Comparison of ENCODE assay signal across 14 mouse cellular contexts in the genomic region with DNA sequence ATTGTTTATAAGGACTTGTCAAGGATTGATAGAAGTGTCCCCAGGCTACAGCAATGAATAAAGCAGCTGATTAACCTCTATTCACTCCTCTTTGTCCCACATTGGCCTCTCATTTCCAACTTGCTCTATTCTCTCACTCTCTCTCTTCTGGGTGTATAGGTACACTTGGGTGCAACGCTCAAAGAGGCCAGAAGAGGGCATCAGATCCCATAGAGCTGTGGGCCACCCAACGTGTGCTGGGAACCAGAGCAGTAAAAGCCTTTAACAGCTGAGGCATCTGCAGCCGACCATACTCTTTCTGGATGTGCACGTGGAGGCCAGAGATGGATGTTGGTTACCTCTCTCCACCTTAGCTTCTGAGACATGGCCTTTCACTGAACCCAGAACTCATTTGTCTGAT. TPM values are rescaled to one million over a fixed set of nuclear protein-coding genes. Genes with fewer than 3 reads are reported as not detected.
DNase-seq lines count a peak whose midpoint lies in the region; ATAC-seq and TF ChIP-seq lines count a peak whose summit lies in the region.
"Had no signal": no experiment of that assay in that cellular context is flagged by ENCODE, and none has a peak within 500 bp of the region (broad histone marks: within the 10 kb centered on the region; RNA-seq: fewer than 3 reads in every experiment).

No protein-coding gene starts in this region.

- no peaks in the 10 kb centered on the region for H3K27me3 ChIP-seq in thymus, adult 2 months (ENCODE audit: control insufficient read depth, insufficient read depth, low read length)
- no peaks in the 10 kb centered on the region for H3K27me3 ChIP-seq in stomach, postnatal 0 days (ENCODE audit: control insufficient read depth, insufficient read depth, low read length)
- H3K27me3 ChIP-seq: hindbrain, embryonic 12.5 days had no signal

- no peaks in the 10 kb centered on the region for H3K9me3 ChIP-seq in stomach, postnatal 0 days (ENCODE audit: control insufficient read depth, low read length)
- H3K9me3 ChIP-seq: heart, embryonic 15.5 days; hindbrain, embryonic 12.5 days had no signal

- no peak for TF ChIP-seq EP300 in stomach, postnatal 0 days (optimal IDR thresholded peaks at IDR 0.05)

- 68% methylated on average over 4 of the region's 4 CpGs for WGBS in thymus, adult 2 months
- 63% methylated on average over 4 of the region's 4 CpGs for WGBS in stomach, postnatal 0 days

- H3K4me3 ChIP-seq in layer of hippocampus, adult 2 months: no peak overlapping the region
- H3K4me3 ChIP-seq in thymus, adult 2 months (ENCODE audit: control insufficient read depth, insufficient read depth, low read length): no peak overlapping the region
- no peak overlapping the region for H3K4me3 ChIP-seq in stomach, postnatal 0 days (ENCODE audit: low read depth, low read length)
- H3K4me3 ChIP-seq: erythroblast, embryonic 14.5 days; heart, embryonic 15.5 days; hindbrain, embryonic 12.5 days had no signal

- no peak for DNase-seq in layer of hippocampus, adult 2 months (ENCODE audit: low spot score in 2 of 2)
- no peak for DNase-seq in layer of hippocampus, adult 18-20 months (ENCODE audit: low spot score in 2 of 2)
- DNase-seq in thymus, adult 2 months: no peak
- DNase-seq in thymus, postnatal 25 days: no peak
- DNase-seq in MN1 (ENCODE audit: low spot score): peak; percentile 32
- no peak for DNase-seq in stomach, postnatal 0 days (ENCODE audit: low spot score)
- DNase-seq in spleen, postnatal 4 days (ENCODE audit: low spot score in 2 of 2): no peak
- DNase-seq: adrenal gland, postnatal 25 days; cerebellum, adult 11 months; layer of hippocampus, postnatal 36 days; lung, postnatal 4 days had no signal

- peak; percentile 55 for TF ChIP-seq CTCF in layer of hippocampus, adult 2 months (conservative IDR thresholded peaks at IDR 0.05)
- TF ChIP-seq CTCF in thymus, adult 2 months (IDR thresholded peaks at IDR 0.05; ENCODE audit: borderline replicate concordance, control insufficient read depth, extremely low read depth, insufficient read depth, low read length, poor library complexity): 0 out of 2 replicates have a peak, but pooled peaks have one; percentile 14
- TF ChIP-seq CTCF in stomach, postnatal 0 days (IDR thresholded peaks at IDR 0.05; ENCODE audit: low read depth): peak; percentile 33

- peaks cover 2% of the 10 kb centered on the region; the same call in 1 of the 2 replicates for H3K4me1 ChIP-seq in thymus, adult 2 months (replicated peaks; ENCODE audit: control insufficient read depth, insufficient read depth, low read length)
- H3K4me1 ChIP-seq in stomach, postnatal 0 days (replicated peaks; ENCODE audit: control insufficient read depth, insufficient read depth): no peaks in the 10 kb centered on the region

- TF ChIP-seq POLR2A in thymus, adult 2 months (IDR thresholded peaks at IDR 0.05; ENCODE audit: control insufficient read depth, extremely low read depth, insufficient read depth, low read length, poor library complexity): no peak

- no peak overlapping the region for H3K27ac ChIP-seq in layer of hippocampus, adult 2 months
- no peak overlapping the region for H3K27ac ChIP-seq in thymus, adult 2 months (ENCODE audit: control insufficient read depth, insufficient read depth, low read length)
- H3K27ac ChIP-seq in stomach, postnatal 0 days (replicated peaks): no peak overlapping the region
- H3K27ac ChIP-seq: heart, embryonic 15.5 days; hindbrain, embryonic 12.5 days had no signal

- H3K4me2 ChIP-seq in stomach, postnatal 0 days (replicated peaks; ENCODE audit: low read depth): no peak overlapping the region
- H3K4me2 ChIP-seq: heart, embryonic 15.5 days; hindbrain, embryonic 12.5 days had no signal

- H3K9ac ChIP-seq in stomach, postnatal 0 days (ENCODE audit: low read length): no peak overlapping the region
- H3K9ac ChIP-seq: heart, embryonic 15.5 days; hindbrain, embryonic 12.5 days had no signal

- ATAC-seq in stomach, postnatal 0 days (ENCODE audit: low FRiP score, low TSS enrichment): no peak

- no peaks in the 10 kb centered on the region for H3K36me3 ChIP-seq in thymus, adult 2 months (ENCODE audit: control insufficient read depth, insufficient read depth, low read length)
- H3K36me3 ChIP-seq in stomach, postnatal 0 days (ENCODE audit: control insufficient read depth, insufficient read depth, low read length): no peaks in the 10 kb centered on the region
- H3K36me3 ChIP-seq: heart, embryonic 15.5 days; hindbrain, embryonic 12.5 days had no signal

RNA-seq across cellular contexts. Expression of gene Srrm3, which starts 3.6 kb away (rescaled TPM):
- total RNA-seq in layer of hippocampus, adult 2 months (2021): 10 to 100 TPM; 80.9 to 81.4 TPM
- total RNA-seq in layer of hippocampus, adult 18-20 months (2021): 10 to 100 TPM; 75.2 to 77.7 TPM
- 0.06 and 0.28 TPM in 2 replicates for polyA plus RNA-seq in thymus, adult 2 months (2012; rRNA removed)
- polyA plus RNA-seq in stomach, postnatal 0 days (2015; fragmentation: Nextera tagmentation; extraction: Ambion mirVana): 0.67 TPM in 2 replicates
- polyA plus RNA-seq: erythroblast, embryonic 14.5 days had no signal

RNA-seq across cellular contexts. Expression of gene Mdh2, which starts 24.9 kb away (rescaled TPM):
- total RNA-seq in layer of hippocampus, adult 2 months (2021): 100 to 1,000 TPM; 382 to 388 TPM
- total RNA-seq in layer of hippocampus, adult 18-20 months (2021): 100 to 1,000 TPM; 398 to 413 TPM
- polyA plus RNA-seq in thymus, adult 2 months (2012; rRNA removed): 619 and 638 TPM in 2 replicates
- polyA plus RNA-seq in stomach, postnatal 0 days (2015; fragmentation: Nextera tagmentation; extraction: Ambion mirVana): 445 and 469 TPM in 2 replicates

RNA-seq across cellular contexts. Expression of gene Styxl1, which starts 24.9 kb away (rescaled TPM):
- not detected for total RNA-seq in layer of hippocampus, adult 2 months (2021)
- total RNA-seq in layer of hippocampus, adult 18-20 months (2021): not detected
- polyA plus RNA-seq in thymus, adult 2 months (2012; rRNA removed): 0.33 and 0.57 TPM in 2 replicates
- 0.10 and 0.27 TPM in 2 replicates for polyA plus RNA-seq in stomach, postnatal 0 days (2015; fragmentation: Nextera tagmentation; extraction: Ambion mirVana)
- total RNA-seq: layer of hippocampus, postnatal 36 days had no signal
- polyA plus RNA-seq: erythroblast, embryonic 14.5 days; hindbrain, embryonic 12.5 days had no signal

RNA-seq across cellular contexts. Expression of gene Tmem120a, which starts 58.9 kb away (rescaled TPM):
- total RNA-seq in layer of hippocampus, adult 2 months (2021): 10 to 100 TPM; 16.9 to 19.8 TPM
- total RNA-seq in layer of hippocampus, adult 18-20 months (2021): 10 to 100 TPM; 16.0 to 18.1 TPM
- 31.0 and 37.7 TPM in 2 replicates for polyA plus RNA-seq in thymus, adult 2 months (2012; rRNA removed)
- 37.4 and 46.4 TPM in 2 replicates for polyA plus RNA-seq in stomach, postnatal 0 days (2015; fragmentation: Nextera tagmentation; extraction: Ambion mirVana)
